Mouse (Mus musculus) cortical plate, adult 2 months (tissue): ENCODE results near the gene Osbpl9.

Experiments used
- CTCF ChIP-seq: fragments of 200-500 bp; IDR thresholded peaks from 2 replicates; pipeline ENCODE4 v1.5.1; 2011; ENCODE audit warnings: mild to moderate bottlenecking, control low read depth, low read length; ENCODE audit not compliant: insufficient read depth; ENCODE audit errors: extremely low read depth
- POLR2A ChIP-seq: fragments of 200-500 bp; IDR thresholded peaks from 2 replicates; pipeline ENCODE4 v1.6.1; 2011; ENCODE audit warnings: mild to moderate bottlenecking, low read length, control low read depth; ENCODE audit not compliant: insufficient read depth; ENCODE audit errors: extremely low read depth

- TF ChIP-seq CTCF, result no peak
- no peak for TF ChIP-seq POLR2A
These were observed 73.1 kb downstream of the Osbpl9 start for GRCm38 (mm10) chr4:109128971-109129370.
